Mouse (Mus musculus) stomach, embryonic 15.5 days (tissue): ENCODE measurements around the gene Dnah11. TPM values are rescaled to one million over a fixed set of nuclear protein-coding genes. Genes with fewer than 3 reads are reported as not detected.

Source experiments
- ATAC-seq: fragments of 200-750 bp; cut with Nextera tagmentation; 2 replicates; pipeline ENCODE4 v1.8.0; 2017; ENCODE audit warnings: low read depth, moderate number of reproducible peaks, moderate TSS enrichment; ENCODE audit not compliant: insufficient read depth, low FRiP score
- H3K27ac ChIP-seq: fragments of 300-500 bp; sonication (generic); 2 replicates; pipeline ENCODE4 v1.5.1; 2015; ENCODE audit warnings: mild to moderate bottlenecking, inconsistent platforms
- H3K27me3 ChIP-seq: fragments of 300-500 bp; sonication (generic); replicated peaks from 2 replicates; pipeline ENCODE4 v1.6.1; 2015; ENCODE audit warnings: inconsistent platforms
- H3K36me3 ChIP-seq: fragments of 300-500 bp; sonication (generic); 2 replicates; pipeline ENCODE4 v1.6.1; 2015; ENCODE audit warnings: inconsistent platforms
- H3K4me1 ChIP-seq: fragments of 300-500 bp; sonication (generic); 2 replicates; pipeline ENCODE4 v1.6.1; 2015; ENCODE audit warnings: inconsistent platforms
- H3K4me2 ChIP-seq: fragments of 300-500 bp; sonication (generic); 2 replicates; pipeline ENCODE4 v1.6.1; 2015; ENCODE audit warnings: mild to moderate bottlenecking, inconsistent platforms
- H3K4me3 ChIP-seq: fragments of 300-500 bp; sonication (generic); replicated peaks from 2 replicates; pipeline ENCODE4 v1.5.1; 2015; ENCODE audit warnings: inconsistent platforms
- H3K9ac ChIP-seq: fragments of 300-500 bp; sonication (generic); 2 replicates; pipeline ENCODE4 v1.6.1; 2015; ENCODE audit warnings: inconsistent platforms
- H3K9me3 ChIP-seq: fragments of 300-500 bp; sonication (generic); 2 replicates; pipeline ENCODE4 v1.6.1; 2016; ENCODE audit warnings: inconsistent platforms
- WGBS: fragments of 180-500 bp; shearing (Covaris S2); methylation state at CpG from one replicate; pipeline ENCODE4 v1.1.7; 2015; 5-methylcytosine and 5-hydroxymethylcytosine counted together
- polyA plus RNA-seq: library from polyadenylated mRNA; unstranded; fragments of >200 nt; fragmentation: Nextera tagmentation; extraction: Ambion mirVana; gene quantifications from 2 replicates; pipeline ENCODE4 v1.2.1, GENCODE M21; 2015

Gene Dnah11
- polyA plus RNA-seq, 1 experiment from 2014 or later, result 0.04 TPM

DNA sequence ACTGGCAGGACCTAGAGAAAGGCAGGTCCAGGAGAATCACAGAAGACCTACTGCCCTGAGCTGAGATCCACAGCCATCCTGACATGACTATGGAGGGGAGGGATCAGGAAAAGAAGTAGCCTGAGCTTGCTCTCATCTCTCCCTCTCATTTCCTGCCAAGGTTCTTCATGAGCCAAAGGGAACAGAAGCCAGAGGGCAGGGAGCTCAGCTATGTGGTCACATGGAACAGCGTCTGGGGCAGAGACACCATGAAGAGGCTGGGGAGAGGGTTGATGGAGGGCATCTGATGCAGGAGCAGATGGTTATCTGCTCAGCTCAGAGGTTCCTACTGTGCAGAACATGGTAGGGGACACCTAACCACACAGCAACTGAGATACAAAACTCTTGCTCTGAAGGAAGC lies 163.9 kb downstream of the Dnah11 start:
- WGBS, result 74% methylated on average over 1 of the region's 1 CpGs
- H3K27me3 ChIP-seq, result no peaks in the 10 kb centered on the region
- no peak overlapping the region for H3K4me3 ChIP-seq
- no peak for ATAC-seq
- no peaks in the 10 kb centered on the region for H3K36me3 ChIP-seq
- H3K27ac ChIP-seq, result no peak overlapping the region
- H3K4me2 ChIP-seq, result no peak overlapping the region
- H3K9ac ChIP-seq, result no peak overlapping the region
- no peaks in the 10 kb centered on the region for H3K9me3 ChIP-seq
- H3K4me1 ChIP-seq, result no peaks in the 10 kb centered on the region

DNA sequence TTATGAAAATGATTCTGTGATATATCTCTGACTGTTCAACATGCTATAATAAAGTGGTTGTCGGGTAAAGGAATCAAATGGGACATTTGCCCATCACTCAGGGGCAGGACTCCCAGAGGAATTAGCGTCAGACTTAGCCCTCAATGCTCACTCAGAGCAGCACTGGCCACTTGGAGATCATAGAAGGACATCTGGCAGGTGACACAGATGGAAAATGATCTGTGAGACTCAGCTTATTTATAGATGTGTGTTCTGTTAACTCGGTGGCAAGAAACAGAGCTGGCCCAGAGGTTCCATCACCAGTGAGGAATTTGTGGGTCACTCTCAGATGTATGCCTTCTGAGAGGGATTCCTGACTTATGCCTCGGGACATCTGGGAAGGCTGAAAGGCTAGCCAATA lies 173.1 kb downstream of the Dnah11 start:
- Histone ChIP-seq H3K4me3 (no peak overlapping the region), H3K27ac (no peak overlapping the region), H3K4me1 (no peaks in the 10 kb centered on the region), H3K9ac (no peak overlapping the region), H3K4me2 (no peak overlapping the region), H3K27me3 (no peaks in the 10 kb centered on the region), H3K9me3 (no peaks in the 10 kb centered on the region), H3K36me3 (no peaks in the 10 kb centered on the region)
- no peak for ATAC-seq
- WGBS, result 71% methylated on average over 4 of the region's 4 CpGs

GRCm38 (mm10) chr12:118018936-118019335 lies 179.9 kb downstream of the Dnah11 start:
- WGBS, result 59% methylated on average over 6 of the region's 6 CpGs
- H3K27me3 ChIP-seq, result no peaks in the 10 kb centered on the region
- ATAC-seq, result no peak
- no peaks in the 10 kb centered on the region for H3K4me1 ChIP-seq
- H3K9ac ChIP-seq, result no peak overlapping the region
- no peak overlapping the region for H3K4me2 ChIP-seq
- no peaks in the 10 kb centered on the region for H3K36me3 ChIP-seq
- no peaks in the 10 kb centered on the region for H3K9me3 ChIP-seq
- H3K4me3 ChIP-seq, result no peak overlapping the region
- no peak overlapping the region for H3K27ac ChIP-seq

DNA sequence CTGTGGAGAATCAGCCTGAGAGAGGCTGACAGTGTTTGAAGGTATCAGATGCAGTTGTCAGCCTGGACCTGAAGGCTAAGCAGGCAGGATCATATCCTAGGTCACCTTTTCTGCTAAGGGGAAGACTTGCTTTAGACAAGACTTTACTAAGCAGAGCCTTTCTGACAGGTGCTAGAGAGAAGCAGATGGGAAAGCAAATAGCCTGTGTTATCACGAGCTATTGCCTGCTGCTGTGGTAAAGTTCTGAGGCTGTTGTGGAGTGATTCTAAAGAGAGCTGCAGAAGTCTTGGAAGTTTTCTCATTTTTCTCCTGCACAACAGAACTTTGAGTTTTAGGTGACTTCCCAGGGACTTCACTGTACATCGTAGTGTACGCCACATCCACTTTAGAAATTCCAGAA lies 185.0 kb downstream of the Dnah11 start:
- Histone ChIP-seq H3K9ac (no peak overlapping the region), H3K4me1 (no peaks in the 10 kb centered on the region), H3K4me2 (no peak overlapping the region), H3K27me3 (no peaks in the 10 kb centered on the region), H3K36me3 (no peaks in the 10 kb centered on the region), H3K27ac (no peak overlapping the region), H3K9me3 (no peaks in the 10 kb centered on the region), H3K4me3 (no peak overlapping the region)
- WGBS, result 69% methylated on average over 3 of the region's 3 CpGs
- no peak for ATAC-seq

GRCm38 (mm10) chr12:118011921-118012320 lies 186.9 kb downstream of the Dnah11 start:
- Histone ChIP-seq H3K4me2 (no peak overlapping the region), H3K27me3 (no peaks in the 10 kb centered on the region), H3K9ac (no peak overlapping the region), H3K9me3 (no peaks in the 10 kb centered on the region), H3K4me3 (no peak overlapping the region), H3K27ac (no peak overlapping the region), H3K4me1 (no peaks in the 10 kb centered on the region), H3K36me3 (no peaks in the 10 kb centered on the region)
- WGBS, result 90% methylated on average over 8 of the region's 8 CpGs
- ATAC-seq, result no peak

- Histone ChIP-seq H3K27me3 (no peaks in the 10 kb centered on the region; the same call in 1 of the 2 replicates), H3K36me3 (no peaks in the 10 kb centered on the region), H3K4me3 (no peak overlapping the region), H3K4me1 (no peaks in the 10 kb centered on the region), H3K27ac (no peak overlapping the region), H3K9me3 (no peaks in the 10 kb centered on the region), H3K9ac (no peak overlapping the region), H3K4me2 (no peak overlapping the region)
- ATAC-seq, result no peak
- 75% methylated on average over 9 of the region's 9 CpGs for WGBS
Observed at GRCm38 (mm10) chr12:117994938-117995337, 203.9 kb downstream of the Dnah11 start.

DNA sequence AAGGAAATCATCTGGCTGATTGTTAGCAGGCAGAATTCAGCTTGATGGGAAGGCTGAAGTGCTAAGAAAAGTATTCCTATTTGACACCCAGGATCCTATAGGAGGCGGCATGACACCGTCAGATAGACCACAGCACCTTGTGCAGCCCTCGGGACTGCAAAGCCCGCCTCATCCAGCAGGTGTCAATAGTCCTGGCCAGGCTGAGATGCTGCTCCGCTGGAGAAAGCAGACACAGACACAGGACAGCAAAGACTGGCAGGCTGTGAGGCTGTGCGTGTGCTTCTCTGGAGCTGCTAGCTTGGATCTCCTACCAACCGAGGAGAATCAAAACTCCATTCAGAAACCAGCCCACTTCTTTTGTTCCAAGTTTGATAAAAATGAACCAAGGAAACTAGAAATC lies 205.3 kb downstream of the Dnah11 start:
- no peak overlapping the region for H3K27ac ChIP-seq
- H3K27me3 ChIP-seq, result no peaks in the 10 kb centered on the region; the same call in 1 of the 2 replicates
- H3K4me3 ChIP-seq, result no peak overlapping the region
- no peaks in the 10 kb centered on the region for H3K4me1 ChIP-seq
- no peaks in the 10 kb centered on the region for H3K36me3 ChIP-seq
- no peak overlapping the region for H3K4me2 ChIP-seq
- under 1% methylated on average over 7 of the region's 7 CpGs for WGBS
- H3K9ac ChIP-seq, result no peak overlapping the region
- H3K9me3 ChIP-seq, result no peaks in the 10 kb centered on the region
- ATAC-seq, result peak; percentile 95

DNA sequence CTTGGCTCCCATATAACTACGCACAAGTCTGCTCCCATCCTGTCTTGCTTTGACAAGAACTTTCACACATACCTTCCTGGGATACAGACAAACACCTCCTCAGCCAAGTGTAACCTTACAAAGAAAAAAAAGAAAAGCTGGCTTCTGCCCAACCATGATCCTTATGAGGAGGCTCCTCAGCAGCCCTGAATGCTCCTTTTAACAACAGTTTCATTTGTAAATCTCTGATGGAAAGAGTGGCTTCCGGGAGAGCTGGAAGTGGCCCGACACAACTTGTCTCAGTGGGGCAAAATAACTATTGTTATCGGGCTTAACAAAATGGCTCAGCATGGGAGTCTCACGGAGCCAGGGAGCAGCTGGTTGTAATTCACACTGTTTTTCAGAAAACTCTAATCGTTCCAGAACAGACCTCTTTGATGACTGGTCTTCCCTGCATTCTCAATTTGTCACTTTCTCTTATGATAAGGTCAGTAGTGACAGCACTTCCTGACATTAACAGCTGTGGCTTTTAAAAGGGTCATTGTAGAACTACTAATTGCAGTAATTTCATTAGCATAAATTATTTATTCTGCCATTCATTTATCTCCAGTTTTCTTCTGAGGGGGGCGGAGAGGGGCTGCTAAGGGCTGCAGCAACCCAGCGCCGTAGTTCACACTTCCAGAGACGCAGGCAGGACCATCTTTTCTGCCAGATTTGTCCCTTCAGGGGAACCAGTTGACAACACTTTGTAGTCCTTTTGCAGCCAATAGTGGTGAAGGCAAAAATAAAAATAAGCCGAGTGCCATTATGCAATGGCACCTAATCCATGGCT lies 209.6 kb downstream of the Dnah11 start:
- 13% methylated on average over 11 of the region's 11 CpGs for WGBS
- Histone ChIP-seq H3K27ac (no peak overlapping the region), H3K4me2 (peak overlapping the region; percentile 25; the same call in 1 of the 2 replicates), H3K27me3 (no peaks in the 10 kb centered on the region; the same call in 1 of the 2 replicates), H3K9me3 (no peaks in the 10 kb centered on the region), H3K4me1 (no peaks in the 10 kb centered on the region), H3K9ac (no peak overlapping the region), H3K36me3 (no peaks in the 10 kb centered on the region), H3K4me3 (no peak overlapping the region)
- no peak for ATAC-seq

DNA sequence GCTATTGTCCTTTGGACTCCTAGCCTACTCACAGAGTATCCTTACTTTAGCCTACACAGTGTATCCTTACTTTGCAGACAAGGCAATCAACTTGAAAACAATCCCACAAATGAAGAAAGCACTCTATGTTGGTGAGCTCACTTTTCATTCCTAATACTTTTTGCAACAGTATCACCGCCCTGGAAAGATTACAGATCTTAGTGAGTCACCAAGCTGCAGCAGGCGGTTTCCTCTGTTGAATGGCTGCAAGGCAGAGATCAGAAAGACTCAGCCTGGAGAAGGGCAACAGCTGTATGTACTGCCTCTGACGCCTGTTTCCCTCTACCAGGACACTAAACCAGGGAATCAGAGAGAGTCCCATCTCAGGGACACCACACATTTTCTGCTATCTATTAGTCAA lies 218.5 kb downstream of the Dnah11 start:
- no peaks in the 10 kb centered on the region for H3K9me3 ChIP-seq
- no peak overlapping the region for H3K9ac ChIP-seq
- no peak overlapping the region for H3K4me3 ChIP-seq
- WGBS, result 41% methylated on average over 3 of the region's 3 CpGs
- ATAC-seq, result no peak
- no peak overlapping the region for H3K4me2 ChIP-seq
- H3K27me3 ChIP-seq, result no peaks in the 10 kb centered on the region
- H3K27ac ChIP-seq, result no peak overlapping the region
- no peaks in the 10 kb centered on the region for H3K36me3 ChIP-seq
- H3K4me1 ChIP-seq, result no peaks in the 10 kb centered on the region

DNA sequence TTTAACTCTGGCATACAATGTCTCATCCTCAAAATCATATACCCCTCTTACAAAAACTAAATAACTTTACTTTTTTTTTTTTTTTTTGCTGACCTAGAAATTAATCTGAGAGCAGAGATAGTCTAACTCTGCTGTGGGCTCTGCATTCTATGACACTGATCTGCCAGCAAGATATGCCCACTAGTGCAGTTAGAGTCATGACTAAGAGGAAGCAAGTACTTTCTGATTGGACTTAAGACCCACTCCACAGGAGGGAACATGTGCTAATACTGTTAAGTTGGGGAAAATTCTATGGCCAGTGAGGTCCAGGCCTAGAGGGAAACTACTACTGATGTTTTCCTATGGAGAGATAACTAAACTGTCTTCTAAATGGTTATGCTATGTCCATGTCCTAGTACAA lies 225.1 kb downstream of the Dnah11 start:
- Histone ChIP-seq H3K36me3 (no peaks in the 10 kb centered on the region), H3K4me1 (no peaks in the 10 kb centered on the region), H3K27me3 (no peaks in the 10 kb centered on the region), H3K9ac (no peak overlapping the region), H3K9me3 (no peaks in the 10 kb centered on the region), H3K4me2 (no peak overlapping the region), H3K27ac (no peak overlapping the region), H3K4me3 (no peak overlapping the region)
- no peak for ATAC-seq

DNA sequence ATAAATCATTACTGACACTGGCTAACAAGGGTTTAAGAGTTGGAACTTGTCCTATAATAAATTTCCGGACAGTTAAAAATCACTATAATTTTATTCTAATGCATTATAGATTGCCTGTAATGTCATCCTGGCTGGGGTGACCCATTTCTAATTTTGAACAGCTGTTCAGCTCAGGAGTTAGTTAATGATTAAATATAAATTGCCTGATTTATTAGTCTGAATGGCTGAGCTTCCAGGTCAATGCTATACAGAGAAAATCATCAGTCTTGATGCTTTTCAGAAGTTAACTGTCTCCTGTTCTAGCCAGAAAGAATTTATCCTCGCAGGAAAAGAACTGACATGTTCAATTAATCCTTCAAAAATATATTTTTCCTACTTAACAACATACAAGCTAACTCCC lies 236.1 kb downstream of the Dnah11 start:
- ATAC-seq, result no peak; the same call in 1 of the 2 replicates
- H3K4me1 ChIP-seq, result no peaks in the 10 kb centered on the region
- H3K4me2 ChIP-seq, result no peak overlapping the region
- no peak overlapping the region for H3K9ac ChIP-seq
- H3K27ac ChIP-seq, result no peak overlapping the region
- H3K9me3 ChIP-seq, result no peaks in the 10 kb centered on the region
- 62% methylated on average over 2 of the region's 2 CpGs for WGBS
- no peaks in the 10 kb centered on the region for H3K27me3 ChIP-seq
- H3K36me3 ChIP-seq, result no peaks in the 10 kb centered on the region
- H3K4me3 ChIP-seq, result no peak overlapping the region

- no peak overlapping the region for H3K4me2 ChIP-seq
- H3K9ac ChIP-seq, result no peak overlapping the region
- no peaks in the 10 kb centered on the region for H3K27me3 ChIP-seq
- no peak for ATAC-seq
- H3K36me3 ChIP-seq, result no peaks in the 10 kb centered on the region
- no peaks in the 10 kb centered on the region for H3K4me1 ChIP-seq
- H3K9me3 ChIP-seq, result no peaks in the 10 kb centered on the region
- H3K4me3 ChIP-seq, result no peak overlapping the region
- no peak overlapping the region for H3K27ac ChIP-seq
Observed at GRCm38 (mm10) chr12:117959213-117959612, 239.6 kb downstream of the Dnah11 start.
